Mouse (Mus musculus): ENCODE data around the gene Elmsan1.

DNA sequence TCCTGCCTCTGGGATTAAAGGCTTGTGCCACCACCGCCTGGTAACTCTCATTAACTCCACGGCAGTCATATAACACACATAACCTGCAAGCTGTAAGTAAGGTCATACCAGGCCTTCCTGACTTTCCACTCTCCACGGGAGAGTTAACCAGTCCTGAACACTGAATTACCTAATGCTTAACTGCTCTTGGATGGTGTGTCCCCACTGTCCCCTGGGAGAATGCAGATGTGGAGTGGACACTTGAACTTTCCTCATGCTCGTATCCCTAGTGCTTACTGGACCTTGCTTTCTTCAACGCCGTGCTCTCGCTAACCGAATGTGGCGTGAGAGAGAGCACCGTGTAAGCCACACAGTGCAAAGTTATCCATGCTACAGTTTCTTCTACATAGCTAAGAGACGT is 8.4 kb downstream of the Elmsan1 start:
- no peak for TF ChIP-seq CTCF (IDR thresholded peaks at IDR 0.05; ENCODE audit: extremely low read depth, insufficient read length, insufficient replicate concordance, low read depth, low read length)
- TF ChIP-seq POLR2A (IDR thresholded peaks at IDR 0.05; ENCODE audit: low read depth, low read length) = no peak
